Mouse (Mus musculus) heart, postnatal 0 days (tissue): Measurements from ENCODE around the gene Shc2.

Experiments used
- CTCF ChIP-seq: IDR thresholded peaks from 2 replicates; pipeline ENCODE4 v1.5.1; 2016; ENCODE audit warnings: antibody characterized with exemption, control low read depth, low read depth
- EP300 ChIP-seq: IDR thresholded peaks from 2 replicates; pipeline ENCODE4 v1.6.1; 2016; ENCODE audit warnings: antibody characterized with exemption, low read depth

GRCm38 (mm10) chr10:79675346-79676035, 37.8 kb upstream of the Shc2 start:
- TF ChIP-seq CTCF (no peak), EP300 (no peak)
